Mouse (Mus musculus) olfactory bulb, adult 2 months (tissue): ENCODE measurements at regions not wholly inside any gene's neighbourhood (a gene's known extent, or its start where the extent isn't known, plus 50 kb on each side); places are given as distances from the start of the nearest gene placed in this dataset.

Experiments used
- H3K27ac ChIP-seq: fragments of 200-500 bp; 2 replicates; pipeline ENCODE4 v1.5.1; 2012; ENCODE audit warnings: low read depth, low read length; ENCODE audit not compliant: insufficient read depth
- H3K4me1 ChIP-seq: fragments of 200-500 bp; 2 replicates; pipeline ENCODE4 v1.6.1; 2012; ENCODE audit warnings: low read length; ENCODE audit not compliant: control insufficient read depth, insufficient read depth
- H3K4me3 ChIP-seq: fragments of 200-500 bp; 2 replicates; pipeline ENCODE4 v1.5.1; 2012; ENCODE audit warnings: mild to moderate bottlenecking, low read depth, low read length, moderate library complexity; ENCODE audit not compliant: insufficient read depth
- CTCF ChIP-seq: fragments of 200-500 bp; IDR thresholded peaks from 2 replicates; pipeline ENCODE4 v1.5.1; 2012; ENCODE audit warnings: low read depth, mild to moderate bottlenecking, low read length, moderate library complexity; ENCODE audit not compliant: insufficient read depth
- POLR2A ChIP-seq: fragments of 200-500 bp; IDR thresholded peaks from 2 replicates; pipeline ENCODE4 v1.6.1; 2012; ENCODE audit warnings: mild to moderate bottlenecking, low read depth, low read length, moderate library complexity; ENCODE audit not compliant: insufficient read depth
- WGBS: fragments of 180-500 bp; shearing (Covaris S2); methylation state at CpG from one replicate; pipeline ENCODE4 v1.1.7; 2018; 5-methylcytosine and 5-hydroxymethylcytosine counted together

GRCm38 (mm10) chr2:92544364-92545151 is 54.9 kb upstream of the Chst1 start:
- peaks cover 7% of the 10 kb centered on the region for H3K4me1 ChIP-seq
- H3K4me3 ChIP-seq: no peak overlapping the region
- no peak overlapping the region for H3K27ac ChIP-seq
- TF ChIP-seq CTCF (no peak), POLR2A (no peak)
- WGBS: 15% methylated on average over 15 of the region's 15 CpGs

DNA sequence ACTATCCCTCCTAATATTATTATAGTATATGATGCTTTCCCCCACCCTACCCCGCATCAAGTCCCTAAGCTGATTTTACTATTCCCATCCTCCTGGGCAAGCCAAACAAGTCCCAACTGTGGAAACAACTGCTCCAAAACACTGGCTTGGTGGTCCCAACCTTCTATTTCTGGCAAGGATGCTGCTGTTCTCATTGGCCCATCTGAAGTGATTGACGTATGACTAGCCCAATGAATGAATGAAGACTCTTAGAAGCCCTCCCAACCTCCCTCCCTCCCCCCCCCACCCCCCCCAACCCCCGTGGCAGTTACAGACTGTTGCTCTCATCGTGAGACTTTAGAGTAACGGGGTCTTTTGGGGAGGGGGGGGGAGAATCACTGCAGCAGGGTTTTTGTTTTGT is 58.7 kb upstream of the Chst1 start:
- Histone ChIP-seq H3K27ac (no peak overlapping the region), H3K4me3 (no peak overlapping the region), H3K4me1 (peaks cover 7% of the 10 kb centered on the region)
- 63% methylated on average over 5 of the region's 5 CpGs for WGBS
- TF ChIP-seq POLR2A: no peak
- TF ChIP-seq CTCF: no peak

DNA sequence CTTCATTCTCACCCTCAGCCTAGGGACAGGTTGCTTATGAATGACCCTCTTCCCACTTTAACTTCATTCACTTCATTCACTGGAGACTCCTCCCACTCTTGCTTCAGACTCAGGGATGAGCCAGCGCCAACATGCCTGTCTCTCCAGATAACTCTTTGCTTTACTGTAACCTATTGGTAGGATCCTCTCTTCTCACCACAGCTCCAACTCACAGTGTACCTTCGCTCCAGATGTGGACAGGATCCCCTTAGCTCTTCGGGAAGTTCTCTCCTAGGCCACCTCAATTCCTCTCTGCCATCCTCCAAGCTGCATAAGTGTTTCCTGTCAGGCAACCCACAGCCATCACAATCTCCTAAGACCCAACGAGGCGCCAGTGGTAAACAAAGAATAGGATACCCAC is 67.5 kb upstream of the Chst1 start:
- WGBS: 93% methylated on average over 5 of the region's 5 CpGs
- Histone ChIP-seq H3K27ac (no peak overlapping the region), H3K4me3 (no peak overlapping the region), H3K4me1 (peaks cover 6% of the 10 kb centered on the region)
- TF ChIP-seq POLR2A (no peak), CTCF (no peak)

- no peak overlapping the region for H3K4me3 ChIP-seq
- WGBS: 25% methylated on average over 4 of the region's 4 CpGs
- TF ChIP-seq POLR2A (no peak), CTCF (no peak)
- H3K27ac ChIP-seq: no peak overlapping the region
- H3K4me1 ChIP-seq: peaks cover 10% of the 10 kb centered on the region
These were observed 68.8 kb upstream of the Chst1 start for GRCm38 (mm10) chr2:92530677-92531076.

DNA sequence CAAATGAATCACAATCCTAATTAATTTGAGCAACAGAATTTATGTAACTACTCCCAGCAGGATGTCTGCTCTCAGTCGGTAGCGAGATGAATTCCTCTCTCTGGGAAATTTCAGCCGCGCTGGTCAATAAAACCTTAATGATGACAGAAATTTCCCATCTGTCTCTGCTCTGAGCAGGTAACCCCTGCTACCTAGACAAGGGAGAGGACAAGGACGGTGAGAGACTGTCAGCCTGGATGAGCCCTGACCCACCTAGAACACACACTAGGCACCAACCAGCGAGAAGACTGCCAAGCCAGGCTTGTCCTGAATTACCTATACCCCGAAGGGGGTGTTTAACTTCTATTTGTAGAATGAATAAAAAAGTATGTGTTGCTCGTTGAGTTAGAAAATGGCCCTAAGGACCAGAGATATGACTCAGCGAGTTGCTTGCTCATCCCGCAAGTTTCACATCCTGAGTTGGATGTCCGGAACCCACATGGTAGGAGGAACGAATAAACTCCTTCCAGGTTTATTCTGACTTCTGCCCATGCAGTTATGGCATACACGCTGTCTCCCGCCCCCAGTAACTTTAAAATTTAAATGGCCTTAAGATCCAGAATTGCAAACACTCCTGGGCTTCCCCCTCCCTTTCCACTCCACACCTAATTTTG is 69.5 kb upstream of the Slc35c1 start:
- peak overlapping the region; percentile 96 for H3K27ac ChIP-seq
- no peak for TF ChIP-seq CTCF
- no peak for TF ChIP-seq POLR2A
- peaks cover 12% of the 10 kb centered on the region for H3K4me1 ChIP-seq
- H3K4me3 ChIP-seq: peak overlapping the region; percentile 61
- WGBS: 24% methylated on average over 14 of the region's 14 CpGs

- Histone ChIP-seq H3K4me3 (peak overlapping the region; percentile 61), H3K27ac (peak overlapping the region; percentile 96), H3K4me1 (peaks cover 12% of the 10 kb centered on the region)
- peak; percentile 87 for TF ChIP-seq POLR2A
- no peak for TF ChIP-seq CTCF
- 9% methylated on average over 24 of the region's 24 CpGs for WGBS
These were observed 68.8 kb upstream of the Slc35c1 start for GRCm38 (mm10) chr2:92529071-92529641.

DNA sequence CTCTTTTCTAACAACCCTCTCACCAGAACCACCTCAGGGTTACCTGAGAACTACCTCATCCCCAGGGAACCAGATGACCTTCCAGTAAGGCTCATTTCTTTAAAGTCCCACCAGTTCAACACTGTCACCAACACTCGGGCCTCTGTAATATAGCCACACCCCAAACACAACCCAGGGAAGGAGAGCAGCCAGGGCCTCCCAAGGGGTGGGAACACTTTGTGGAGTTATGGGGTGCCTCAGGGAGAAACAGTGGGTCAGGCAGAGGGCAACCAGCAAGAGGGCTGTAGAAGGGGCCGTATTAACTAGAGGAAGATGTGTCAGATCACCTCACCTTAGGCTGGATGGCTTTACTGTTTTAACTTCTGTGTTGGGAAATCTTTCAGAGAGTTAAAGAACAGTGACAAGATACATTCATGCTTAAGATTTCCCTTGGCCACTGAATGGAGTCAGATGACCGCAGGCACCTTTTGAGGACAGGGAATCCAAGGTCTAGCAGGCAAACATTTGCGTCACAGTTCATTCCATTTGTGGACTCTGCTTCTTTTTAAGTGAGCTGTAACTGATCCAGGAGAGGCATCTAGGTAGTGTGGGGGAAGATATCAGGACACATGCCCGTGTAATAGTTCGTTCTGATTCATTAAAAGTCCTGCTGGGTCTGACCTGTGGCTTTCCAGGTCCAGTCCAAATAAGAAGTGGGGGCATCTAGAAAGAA is 67.9 kb upstream of the Slc35c1 start:
- Histone ChIP-seq H3K4me1 (peaks cover 19% of the 10 kb centered on the region), H3K4me3 (no peak overlapping the region), H3K27ac (no peak overlapping the region)
- 90% methylated on average over 6 of the region's 6 CpGs for WGBS
- TF ChIP-seq CTCF (no peak), POLR2A (no peak)

DNA sequence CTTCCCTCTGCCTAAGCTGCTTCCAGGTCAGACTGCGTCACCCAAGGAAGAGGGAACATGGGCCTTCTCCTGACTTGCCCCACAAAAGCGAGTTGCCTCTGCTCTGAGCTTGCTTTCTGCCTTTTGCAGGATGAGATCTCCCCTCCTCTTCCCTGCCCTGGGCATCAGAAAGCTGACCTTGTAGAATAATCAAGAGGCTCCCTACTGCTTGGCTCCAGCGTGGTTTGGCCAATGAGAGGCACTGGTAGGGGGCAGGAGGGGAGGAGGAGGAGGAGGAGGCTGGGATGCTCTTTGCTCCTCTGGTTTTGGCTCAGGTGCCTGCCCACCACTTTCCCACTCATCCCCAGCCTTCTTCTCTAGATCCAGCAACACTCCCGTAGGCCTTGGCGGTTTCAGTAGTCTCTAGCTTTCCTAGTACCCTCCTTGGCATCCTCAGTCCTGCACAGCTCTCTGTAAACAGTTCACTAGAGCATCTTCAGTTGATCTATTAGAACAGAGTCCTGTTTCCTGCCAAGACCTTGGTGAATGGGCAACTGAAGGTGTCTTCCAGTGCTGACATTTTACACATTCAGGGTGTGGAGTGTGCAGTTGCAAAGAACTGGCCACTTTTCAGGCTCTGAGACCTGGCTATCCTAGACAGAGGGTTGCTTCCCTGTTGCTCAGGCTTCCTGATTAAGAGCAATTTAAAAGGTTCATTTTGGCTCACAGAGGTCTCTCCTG is 66.5 kb upstream of the Slc35c1 start:
- no peak for TF ChIP-seq CTCF
- 84% methylated on average over 5 of the region's 5 CpGs for WGBS
- H3K4me1 ChIP-seq: peaks cover 21% of the 10 kb centered on the region
- H3K27ac ChIP-seq: no peak overlapping the region
- no peak overlapping the region for H3K4me3 ChIP-seq

DNA sequence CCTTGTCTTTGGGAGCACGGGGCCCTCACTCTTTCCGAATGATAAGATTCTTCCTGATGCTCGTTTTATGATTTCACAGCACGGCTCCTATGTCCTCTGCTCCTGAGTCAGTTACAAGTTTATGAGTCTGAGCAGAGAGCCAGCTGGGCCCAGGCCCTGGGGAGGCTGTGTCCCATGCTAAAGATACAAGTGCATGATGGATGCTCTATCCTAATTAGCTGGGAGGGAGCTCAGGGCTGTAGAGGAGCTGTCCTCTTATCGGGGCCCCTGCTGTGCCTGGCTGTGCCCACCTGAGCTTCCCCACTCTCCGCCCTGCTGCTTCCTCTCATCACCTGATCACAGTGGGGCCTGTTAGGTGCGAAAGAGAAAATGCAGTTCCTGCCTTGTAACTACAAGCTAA is 65.3 kb upstream of the Slc35c1 start:
- no peak overlapping the region for H3K27ac ChIP-seq

More for the DNA sequence above, 65.3 kb upstream of the Slc35c1 start:
- 90% methylated on average over 7 of the region's 7 CpGs for WGBS
- Histone ChIP-seq H3K4me1 (peaks cover 21% of the 10 kb centered on the region), H3K4me3 (no peak overlapping the region)
- no peak for TF ChIP-seq CTCF
- no peak for TF ChIP-seq POLR2A
